Mouse (Mus musculus): Measurements from ENCODE around the gene Mlana.

- no peak for TF ChIP-seq TAL1 (conservative IDR thresholded peaks at IDR 0.05; ENCODE audit: low read depth, low read length)
- TF ChIP-seq GATA1 (IDR thresholded peaks at IDR 0.05; ENCODE audit: borderline replicate concordance, low read length): no peak
- TF ChIP-seq CTCF (IDR thresholded peaks at IDR 0.05; ENCODE audit: low read depth, low read length): no peak
- no peak for TF ChIP-seq POLR2AphosphoS5 (IDR thresholded peaks at IDR 0.05; ENCODE audit: insufficient replicate concordance, low read depth, low read length)
- TF ChIP-seq GATA2 (IDR thresholded peaks at IDR 0.05; ENCODE audit: borderline replicate concordance, low read depth, low read length): no peak
These were observed 42.0 kb downstream of the Mlana start for GRCm38 (mm10) chr19:29739608-29740007.
